Comparison of ENCODE assay signal across 9 mouse cellular contexts in genomic region chr2:21034651-21035050, GRCm38 (mm10).
DNase-seq lines count a peak whose midpoint lies in the region; ATAC-seq lines count a peak whose summit lies in the region.
"Had no signal": no experiment of that assay in that cellular context is flagged by ENCODE, and none has a peak within 500 bp of the region (broad histone marks: within the 10 kb centered on the region; RNA-seq: fewer than 3 reads in every experiment).

No protein-coding gene starts in this region.

- no peaks in the 10 kb centered on the region for H3K27me3 ChIP-seq in hindbrain, embryonic 16.5 days (replicated peaks; ENCODE audit: control insufficient read depth, insufficient read depth, low read length)
- H3K27me3 ChIP-seq in hindbrain, embryonic 11.5 days (ENCODE audit: control insufficient read depth, insufficient read depth, low read length), result no peaks in the 10 kb centered on the region
- no peaks in the 10 kb centered on the region for H3K27me3 ChIP-seq in heart, embryonic 14.5 days (ENCODE audit: control insufficient read depth, insufficient read depth, low read length)
- no peaks in the 10 kb centered on the region for H3K27me3 ChIP-seq in limb, embryonic 15.5 days

- H3K9me3 ChIP-seq in hindbrain, embryonic 16.5 days (ENCODE audit: control insufficient read depth, low read length), result no peaks in the 10 kb centered on the region
- no peaks in the 10 kb centered on the region for H3K9me3 ChIP-seq in hindbrain, embryonic 11.5 days (ENCODE audit: control insufficient read depth, low read length)
- H3K9me3 ChIP-seq in heart, embryonic 14.5 days (ENCODE audit: control insufficient read depth, low read length), result no peaks in the 10 kb centered on the region
- no peaks in the 10 kb centered on the region for H3K9me3 ChIP-seq in limb, embryonic 15.5 days

- H3K27ac ChIP-seq in hindbrain, embryonic 16.5 days (ENCODE audit: low read depth, low read length), result no peak overlapping the region
- H3K27ac ChIP-seq in hindbrain, embryonic 11.5 days (ENCODE audit: low read depth, low read length), result no peak overlapping the region
- no peak overlapping the region for H3K27ac ChIP-seq in heart, embryonic 14.5 days (replicated peaks in 1 of 2; ENCODE audit: control insufficient read depth in 1 of 2, insufficient read depth in 1 of 2, low read depth in 2 of 2, low read length in 2 of 2)
- H3K27ac ChIP-seq in limb, embryonic 15.5 days, result no peak overlapping the region

- H3K4me2 ChIP-seq in hindbrain, embryonic 16.5 days (ENCODE audit: low read length), result peak overlapping the region; percentile 9; the same call in 1 of the 2 replicates
- no peak overlapping the region for H3K4me2 ChIP-seq in hindbrain, embryonic 11.5 days (replicated peaks; ENCODE audit: low read depth, low read length)
- H3K4me2 ChIP-seq in heart, embryonic 14.5 days (ENCODE audit: low read length), result peak overlapping the region; percentile 45
- peak overlapping the region; percentile 22; the same call in 1 of the 2 replicates for H3K4me2 ChIP-seq in limb, embryonic 15.5 days

- DNase-seq in hindbrain, embryonic 11.5 days (ENCODE audit: low spot score), result no peak
- DNase-seq in brain, adult 2 months (ENCODE audit: low read depth, low spot score), result peak; percentile 91
- DNase-seq in adrenal gland, postnatal 25 days, result no peak
- no peak for DNase-seq in cerebellum, adult 11 months

- peaks cover 7% of the 10 kb centered on the region for H3K4me1 ChIP-seq in hindbrain, embryonic 16.5 days (ENCODE audit: control insufficient read depth, insufficient read depth, low read depth, low read length)
- no peaks in the 10 kb centered on the region for H3K4me1 ChIP-seq in hindbrain, embryonic 11.5 days (replicated peaks; ENCODE audit: control insufficient read depth, insufficient read depth, low read length)
- peaks cover 9 to 17% of the 10 kb centered on the region in 2 experiments for H3K4me1 ChIP-seq in heart, embryonic 14.5 days (ENCODE audit: control insufficient read depth in 2 of 2, insufficient read depth in 2 of 2, low read length in 2 of 2)
- H3K4me1 ChIP-seq in limb, embryonic 15.5 days, result peaks cover 18% of the 10 kb centered on the region

- 47% methylated on average over 8 of the region's 8 CpGs for WGBS in hindbrain, embryonic 16.5 days
- WGBS in hindbrain, embryonic 11.5 days, result 52% methylated on average over 8 of the region's 8 CpGs
- WGBS in heart, embryonic 14.5 days, result 44% methylated on average over 8 of the region's 8 CpGs
- 39% methylated on average over 8 of the region's 8 CpGs for WGBS in limb, embryonic 15.5 days

- no peak overlapping the region for H3K4me3 ChIP-seq in hindbrain, embryonic 16.5 days (ENCODE audit: low read length)
- H3K4me3 ChIP-seq in hindbrain, embryonic 11.5 days (ENCODE audit: low read depth, low read length), result no peak overlapping the region
- 0 out of 4 replicates have a peak overlapping the region, but pooled peaks of 1 of the 2 experiments have one; percentile 0 for H3K4me3 ChIP-seq in heart, embryonic 14.5 days (ENCODE audit: control insufficient read depth in 1 of 2, insufficient read depth in 1 of 2, low read depth in 1 of 2, low read length in 2 of 2)
- H3K4me3 ChIP-seq in limb, embryonic 15.5 days, result peak overlapping the region; percentile 4; the same call in 1 of the 2 replicates
- H3K4me3 ChIP-seq: myocyte had no signal

- H3K9ac ChIP-seq in hindbrain, embryonic 16.5 days (ENCODE audit: low read depth, low read length), result 0 out of 2 replicates have a peak overlapping the region, but pooled peaks have one; percentile 18
- H3K9ac ChIP-seq in hindbrain, embryonic 11.5 days (ENCODE audit: low read depth, low read length), result no peak overlapping the region
- peak overlapping the region; percentile 22; the same call in 1 of the 2 replicates for H3K9ac ChIP-seq in heart, embryonic 14.5 days (ENCODE audit: low read length)
- H3K9ac ChIP-seq in limb, embryonic 15.5 days, result no peak overlapping the region

- ATAC-seq in hindbrain, embryonic 16.5 days, result no peak
- ATAC-seq in hindbrain, embryonic 11.5 days (ENCODE audit: low FRiP score), result no peak
- no peak for ATAC-seq in heart, embryonic 14.5 days (ENCODE audit: insufficient number of reproducible peaks, insufficient read depth, low FRiP score, low read depth)
- ATAC-seq in limb, embryonic 15.5 days (ENCODE audit: insufficient number of reproducible peaks, low FRiP score, low TSS enrichment, low read depth), result no peak
- no peak for ATAC-seq in erythroid progenitor cell, adult 5-6 weeks (replicated peaks; ENCODE audit: low FRiP score, poor library complexity, severe bottlenecking)

- H3K36me3 ChIP-seq in hindbrain, embryonic 16.5 days (ENCODE audit: control insufficient read depth, insufficient read depth, low read length), result no peaks in the 10 kb centered on the region
- no peaks in the 10 kb centered on the region for H3K36me3 ChIP-seq in hindbrain, embryonic 11.5 days (ENCODE audit: control insufficient read depth, insufficient read depth, low read length)
- H3K36me3 ChIP-seq in heart, embryonic 14.5 days (ENCODE audit: control insufficient read depth, insufficient read depth, low read length), result no peaks in the 10 kb centered on the region
- H3K36me3 ChIP-seq in limb, embryonic 15.5 days, result no peaks in the 10 kb centered on the region

Comparison
In these comparisons a context has a peak if more than half of its experiments do, and no peak if none do; other contexts are left out.
1. H3K9ac ChIP-seq: peak in hindbrain, embryonic 16.5 days (single experiment) and heart, embryonic 14.5 days (single experiment); none in hindbrain, embryonic 11.5 days (single experiment) and limb, embryonic 15.5 days (single experiment).